Mouse (Mus musculus) adrenal gland, postnatal 14 days (tissue): ENCODE measurements at regions not wholly inside any gene's neighbourhood (a gene's known extent, or its start where the extent isn't known, plus 50 kb on each side); places are given as distances from the start of the nearest gene placed in this dataset.
"Not testable (repeated sequence)": the region's sequence is repeated elsewhere in the genome, so short reads cannot be mapped to it uniquely, and the experiment has no call there.

ENCODE experiments used
- DNase-seq: peaks from one replicate; pipeline ENCODE4 v3.0.0; 2021; ENCODE audit warnings: mixed read lengths

- DNase-seq = no peak
Measured at GRCm38 (mm10) chr1:137220226-137220625, 260.0 kb upstream of the Nr5a2 start.

DNA sequence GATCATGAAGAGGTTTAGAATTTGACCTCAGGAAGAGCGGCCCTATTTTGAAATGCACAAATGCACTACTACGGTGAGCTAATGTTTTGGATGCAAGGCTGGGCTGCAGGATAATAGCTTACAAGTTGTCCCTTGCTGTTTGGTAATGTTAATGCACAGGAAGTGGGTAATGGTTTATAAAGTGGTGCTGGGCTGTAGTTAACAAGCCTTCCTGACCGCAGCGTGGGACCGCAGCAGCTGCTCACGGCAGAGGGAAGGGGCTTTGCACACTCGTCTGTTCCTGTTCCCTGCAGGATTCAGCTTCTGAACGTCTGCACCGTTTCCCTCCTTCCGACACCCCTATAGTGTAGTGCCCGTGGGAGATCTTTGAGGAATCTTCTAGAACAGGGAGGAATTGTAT is 258.4 kb upstream of the Nr5a2 start:
- no peak for DNase-seq

DNA sequence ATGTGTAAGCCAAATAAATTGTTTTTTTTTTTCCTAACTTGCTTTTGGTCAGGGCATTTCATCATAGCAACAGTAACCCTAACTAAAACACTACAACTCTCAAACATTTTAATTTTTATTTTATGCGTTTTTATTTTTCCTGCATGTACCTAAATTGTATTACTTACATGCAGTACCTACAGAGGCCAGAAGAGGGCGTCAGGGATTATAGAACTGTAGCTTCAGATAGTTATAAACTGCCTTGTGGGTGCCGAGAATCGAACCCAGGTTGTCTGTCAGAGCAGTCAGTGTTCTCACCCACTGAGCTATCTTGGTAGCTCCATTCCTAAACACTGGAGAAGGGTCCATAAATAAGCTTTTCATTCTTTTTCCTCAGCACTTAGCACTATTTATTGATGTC is 257.8 kb upstream of the Nr5a2 start:
- no peak for DNase-seq

DNA sequence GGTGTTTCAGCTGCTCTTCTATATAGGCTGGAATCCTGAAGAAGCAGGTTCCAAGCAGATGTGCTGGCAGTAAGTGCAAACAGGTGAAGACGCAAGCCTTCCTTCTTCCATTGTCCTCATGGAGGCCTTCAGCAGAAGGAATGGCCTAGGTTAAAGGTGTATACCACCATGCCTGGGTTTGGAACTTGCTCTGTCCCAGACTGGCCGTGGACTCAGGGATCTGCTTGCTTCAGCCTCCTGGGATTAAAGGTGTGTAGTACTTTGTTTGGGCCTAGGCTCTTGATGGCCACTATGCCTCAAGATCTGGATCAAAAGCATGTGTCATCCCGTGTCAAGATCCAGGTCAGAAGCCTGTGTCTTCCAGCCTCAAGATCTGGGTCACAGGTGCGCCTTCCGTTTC is 257.0 kb upstream of the Nr5a2 start:
- no peak for DNase-seq

- DNase-seq = not testable (repeated sequence)
Measured at GRCm38 (mm10) chr1:137214328-137214727, 254.1 kb upstream of the Nr5a2 start.

DNA sequence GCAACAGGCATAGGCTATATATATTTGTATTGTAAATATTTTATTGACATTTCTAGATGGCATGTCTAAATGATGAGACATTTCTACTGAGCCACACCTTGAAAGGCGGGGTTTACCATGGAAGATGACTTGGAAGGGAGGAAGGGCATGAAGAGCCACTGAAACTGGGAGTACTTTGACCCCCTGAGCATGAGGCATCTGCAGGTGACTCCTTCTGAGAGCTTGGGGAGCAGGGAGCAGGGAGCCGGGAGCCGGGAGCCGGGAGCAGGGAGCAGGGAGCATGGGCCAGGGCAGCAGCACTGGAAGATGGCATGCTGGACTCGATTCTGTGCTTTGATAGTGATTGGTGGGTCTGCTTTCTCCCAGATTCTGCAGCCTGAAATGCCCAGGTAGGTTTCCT is 253.5 kb upstream of the Nr5a2 start:
- DNase-seq = no peak

DNA sequence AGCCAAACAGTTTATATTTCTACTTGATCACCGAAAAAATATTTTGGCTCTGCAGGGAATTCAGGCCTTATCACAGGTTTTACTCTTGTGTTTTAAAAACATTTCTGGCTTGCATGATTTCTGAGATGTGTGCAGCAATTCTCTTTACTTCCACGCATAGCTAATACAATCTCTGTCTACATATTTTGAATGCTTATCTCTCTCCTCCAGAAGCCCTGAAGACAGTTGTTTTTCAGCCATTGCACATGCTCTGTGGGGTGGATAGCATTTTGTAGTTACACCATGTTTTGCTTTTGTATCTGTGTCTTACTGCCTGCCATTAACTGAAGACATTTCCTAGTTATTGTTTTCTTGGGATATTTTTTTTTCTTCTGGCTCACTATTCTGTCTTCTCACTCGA is 252.6 kb upstream of the Nr5a2 start:
- DNase-seq = no peak

DNA sequence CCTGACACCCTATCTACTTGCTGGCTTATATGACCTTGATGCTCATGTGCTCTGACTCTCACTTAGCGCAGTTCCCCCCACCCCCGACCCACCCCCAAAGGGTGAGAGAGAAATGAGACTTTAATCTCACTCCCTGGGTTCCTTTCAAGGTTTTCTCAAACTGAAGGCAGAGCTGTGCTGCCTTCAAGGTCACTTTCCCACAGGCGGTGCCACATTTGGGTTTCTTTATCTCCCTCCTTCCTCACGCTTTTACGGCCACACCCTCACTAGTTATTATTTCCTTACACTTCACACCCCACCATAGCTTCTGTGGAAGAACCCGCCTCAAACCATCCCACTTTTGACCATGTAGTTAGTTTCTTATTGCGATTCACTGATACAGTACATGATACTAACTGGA is 244.1 kb upstream of the Nr5a2 start:
- no peak for DNase-seq

GRCm38 (mm10) chr1:137203512-137203911 is 243.3 kb upstream of the Nr5a2 start:
- DNase-seq = no peak

GRCm38 (mm10) chr1:137200931-137201330 is 240.7 kb upstream of the Nr5a2 start:
- DNase-seq = no peak

DNA sequence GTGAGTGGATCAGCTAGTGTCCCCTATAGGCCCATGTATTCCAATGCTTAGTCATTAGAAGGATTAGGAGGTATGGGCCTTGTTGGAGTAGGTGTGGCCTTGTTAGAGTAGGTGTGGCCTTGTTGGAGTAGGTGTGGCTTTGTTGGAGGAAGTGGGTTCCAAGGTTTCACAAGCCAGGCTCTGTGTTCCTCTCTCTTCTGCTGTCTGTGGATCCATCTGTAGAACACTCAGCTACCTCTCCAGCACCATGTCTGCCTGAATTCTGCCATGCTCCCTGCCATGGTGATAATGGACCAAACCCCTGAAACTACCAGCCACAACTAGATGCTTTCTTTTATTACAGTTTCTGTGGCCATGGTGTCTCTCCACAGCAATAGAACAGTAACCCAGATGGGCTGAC is 235.7 kb upstream of the Nr5a2 start:
- no peak for DNase-seq

- DNase-seq = no peak
Measured at GRCm38 (mm10) chr1:137195065-137195620, 234.9 kb upstream of the Nr5a2 start.

DNA sequence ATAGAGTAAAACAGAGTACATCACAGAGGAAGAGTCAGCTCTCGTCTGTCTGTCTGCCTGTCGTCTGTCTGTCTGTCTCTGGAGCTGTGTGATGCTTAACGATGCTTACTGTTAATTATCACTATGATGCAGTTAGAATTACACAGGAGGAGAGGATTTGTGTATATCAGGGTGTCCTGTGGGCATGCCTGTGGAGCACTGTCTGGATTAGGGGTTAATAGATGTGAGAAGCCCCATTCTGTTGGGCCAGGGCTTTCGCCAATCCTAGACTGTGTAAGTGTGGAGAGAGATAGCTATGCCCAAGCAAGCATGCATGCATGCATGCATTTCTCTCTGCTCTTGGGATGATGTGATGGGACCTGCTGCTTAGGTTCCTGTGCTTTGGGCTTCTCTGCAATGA is 218.0 kb upstream of the Nr5a2 start:
- DNase-seq = no peak

DNA sequence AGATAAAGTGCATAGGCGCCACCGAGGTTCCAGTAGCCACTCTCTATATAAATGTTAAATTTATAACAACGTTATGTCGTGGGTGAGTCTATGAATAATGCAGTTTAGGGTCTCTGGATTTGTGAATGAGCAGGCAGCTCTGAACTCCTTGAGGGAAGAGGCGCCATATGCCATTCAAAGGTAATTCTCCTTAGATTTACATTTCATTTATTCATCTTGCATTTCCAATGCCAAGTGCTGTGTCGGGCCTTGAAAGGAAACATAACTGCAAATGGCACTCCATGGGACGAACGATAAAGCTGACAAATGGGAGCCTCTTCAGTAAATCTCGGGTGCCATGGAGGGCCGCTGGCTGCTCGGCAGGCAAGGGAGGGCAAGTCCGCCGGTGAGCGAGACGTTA is 216.4 kb upstream of the Nr5a2 start:
- no peak for DNase-seq

- DNase-seq = no peak
Measured at GRCm38 (mm10) chr1:137174081-137174480, 213.8 kb upstream of the Nr5a2 start.

GRCm38 (mm10) chr1:137172128-137172527 is 211.9 kb upstream of the Nr5a2 start:
- no peak for DNase-seq

DNA sequence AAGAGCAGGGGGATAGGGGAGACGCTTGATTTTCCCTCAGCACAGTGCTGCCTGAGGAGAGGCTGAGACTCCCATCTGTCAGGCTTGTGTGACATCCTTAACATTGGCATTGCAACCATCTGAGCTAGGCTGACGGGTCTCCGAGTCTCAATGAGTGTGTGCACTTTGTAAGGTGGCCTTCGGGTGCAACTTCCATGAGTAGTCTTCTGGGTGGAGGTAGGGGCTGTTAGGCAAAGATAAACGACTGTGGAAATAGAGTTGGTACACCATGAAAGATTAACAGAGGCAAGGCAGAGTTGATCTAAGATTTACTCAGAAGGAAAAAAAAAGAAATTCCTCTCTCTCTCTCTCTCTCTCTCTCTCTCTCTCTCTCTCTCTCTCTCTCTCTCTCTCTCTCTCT is 211.2 kb upstream of the Nr5a2 start:
- no peak for DNase-seq

DNA sequence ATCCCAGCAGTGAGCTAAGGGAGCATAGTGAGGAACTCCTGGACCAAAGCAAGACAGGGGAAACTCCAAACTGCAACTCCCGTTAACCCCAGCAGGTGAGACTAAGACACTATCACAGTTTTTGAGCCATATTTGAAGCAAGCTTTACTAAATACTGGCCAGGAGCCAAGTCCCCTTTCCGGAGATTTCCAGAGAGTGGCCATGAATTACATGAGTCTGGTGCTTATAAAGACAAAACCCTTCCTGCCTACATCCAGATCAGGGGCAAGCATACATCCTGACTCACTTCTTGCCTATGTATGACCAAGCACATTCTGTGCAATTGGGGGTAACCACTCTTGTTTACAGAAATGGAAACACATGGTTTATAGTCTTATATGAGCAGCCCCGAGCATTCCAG is 187.6 kb upstream of the Nr5a2 start:
- DNase-seq = no peak

- DNase-seq = no peak
Measured at GRCm38 (mm10) chr1:137141879-137142570, 181.8 kb upstream of the Nr5a2 start.

DNA sequence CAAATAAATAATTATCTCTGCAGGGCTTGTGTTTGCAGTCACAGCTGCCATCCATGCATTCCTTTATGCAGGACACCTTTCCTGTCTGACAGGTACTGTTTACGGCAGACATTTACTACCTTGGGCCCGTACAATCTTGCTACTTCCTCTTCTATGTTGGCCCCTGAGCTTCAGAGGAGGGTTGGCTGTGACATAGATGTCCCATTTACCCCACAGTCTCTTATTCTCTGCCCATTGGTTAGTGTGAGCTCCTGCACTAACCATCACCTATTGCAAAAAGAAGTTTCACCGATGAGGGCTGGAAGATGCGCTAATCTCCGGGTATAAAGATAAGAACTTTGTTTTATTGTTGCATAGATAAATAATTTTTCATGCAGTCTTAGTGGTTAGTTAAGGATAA is 181.1 kb upstream of the Nr5a2 start:
- DNase-seq = no peak

GRCm38 (mm10) chr1:137136156-137136555 is 175.9 kb upstream of the Nr5a2 start:
- no peak for DNase-seq

DNA sequence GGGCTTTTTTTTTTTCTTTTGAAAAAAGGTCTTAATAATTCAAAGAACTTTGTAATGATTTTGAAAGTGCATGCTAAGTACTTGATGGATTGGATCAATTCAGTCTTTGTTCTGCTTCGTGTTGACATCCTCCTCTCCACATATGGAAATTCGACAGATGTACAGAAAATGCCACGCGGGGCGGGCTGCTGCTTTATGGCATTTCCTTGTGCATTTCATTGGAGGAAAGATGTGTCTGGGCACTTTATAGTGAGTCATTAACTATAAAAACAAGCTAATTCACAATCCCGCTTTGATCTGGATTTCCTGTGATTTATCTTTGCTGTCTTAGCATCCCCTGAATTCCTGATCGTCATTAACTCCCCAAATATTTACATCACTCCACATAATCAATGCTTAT is 173.5 kb upstream of the Nr5a2 start:
- no peak for DNase-seq

DNA sequence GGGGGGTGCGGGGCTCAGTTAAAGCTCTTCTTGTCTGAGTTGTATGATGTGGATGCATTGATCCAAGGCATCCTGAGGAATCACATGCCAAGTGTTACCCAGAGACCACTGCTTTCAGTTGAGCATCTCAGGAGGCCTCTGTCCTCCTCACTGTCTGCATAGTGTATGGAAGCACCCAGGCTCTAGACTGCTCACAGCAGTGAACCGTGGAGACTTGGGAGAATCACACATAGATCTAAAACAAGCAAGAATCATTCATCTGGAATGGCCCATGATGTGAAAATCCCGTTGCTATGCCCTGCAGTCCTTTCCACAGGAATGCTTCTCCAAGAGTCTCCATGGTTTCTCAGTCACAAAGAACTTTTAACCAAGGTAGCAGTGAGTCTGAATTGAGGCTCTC is 170.0 kb upstream of the Nr5a2 start:
- no peak for DNase-seq

- DNase-seq = no peak
Measured at GRCm38 (mm10) chr1:137129116-137129515, 168.9 kb upstream of the Nr5a2 start.

GRCm38 (mm10) chr1:137117866-137118265 is 157.6 kb upstream of the Nr5a2 start:
- DNase-seq = no peak
